Mouse (Mus musculus) layer of hippocampus, postnatal 10 days (tissue): ENCODE measurements around the gene Defb41. TPM values are rescaled to one million over a fixed set of nuclear protein-coding genes. Genes with fewer than 3 reads are reported as not detected.
"Not testable (repeated sequence)": the region's sequence is repeated elsewhere in the genome, so short reads cannot be mapped to it uniquely, and the experiment has no call there.

ENCODE experiments used
- DNase-seq, 2 experiments: peaks; one replicate each; pipeline ENCODE4 v3.0.0; 2021; ENCODE audit warnings: low spot score in 2 of 2
- long read RNA-seq: library from polyadenylated mRNA; stranded (forward); transcript quantifications from one replicate; pipeline ENCODE4 v2.0.0, GENCODE M21; 2023
- total RNA-seq, 2 experiments: library from RNA; stranded (reverse); gene quantifications; 2 replicates each; pipeline ENCODE4 v1.2.3; 2021

Gene Defb41
- total RNA-seq: not detected
- long read RNA-seq: 0 reads

- DNase-seq: no peak
Measured at GRCm38 (mm10) chr1:18265038-18265437, at the start of gene Defb41. Gene Defb41 (minus strand): TSS chr1:18265138.

GRCm38 (mm10) chr1:18308474-18308829 is 43.5 kb upstream of the Defb41 start:
- no peak for DNase-seq

- no peak for DNase-seq
Measured at GRCm38 (mm10) chr1:18307545-18308473, 42.9 kb upstream of the Defb41 start.

GRCm38 (mm10) chr1:18292515-18292914 is 27.6 kb upstream of the Defb41 start:
- DNase-seq: no peak

DNA sequence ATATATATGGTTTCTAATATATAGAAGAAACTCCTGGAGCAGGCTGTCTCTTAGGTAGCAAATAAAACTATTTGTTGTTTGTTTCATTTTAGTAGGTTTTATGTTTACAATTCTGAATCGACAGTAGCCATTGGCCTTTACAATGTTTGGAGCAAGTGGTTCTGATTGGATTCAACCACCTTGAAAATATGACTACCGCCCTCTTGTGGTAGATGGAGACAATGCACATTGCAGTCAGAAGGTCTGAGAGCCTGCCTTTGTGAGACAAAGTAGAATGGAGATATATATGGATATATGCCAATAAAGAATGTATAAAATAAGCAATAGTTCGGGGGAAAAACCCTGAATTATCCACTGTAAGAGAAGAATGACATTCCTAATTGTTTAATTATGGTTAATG is 23.9 kb upstream of the Defb41 start:
- DNase-seq: no peak

- no peak for DNase-seq
Measured at GRCm38 (mm10) chr1:18287371-18287770, 22.4 kb upstream of the Defb41 start.

GRCm38 (mm10) chr1:18271095-18271494 is 6.2 kb upstream of the Defb41 start:
- DNase-seq: no peak

DNA sequence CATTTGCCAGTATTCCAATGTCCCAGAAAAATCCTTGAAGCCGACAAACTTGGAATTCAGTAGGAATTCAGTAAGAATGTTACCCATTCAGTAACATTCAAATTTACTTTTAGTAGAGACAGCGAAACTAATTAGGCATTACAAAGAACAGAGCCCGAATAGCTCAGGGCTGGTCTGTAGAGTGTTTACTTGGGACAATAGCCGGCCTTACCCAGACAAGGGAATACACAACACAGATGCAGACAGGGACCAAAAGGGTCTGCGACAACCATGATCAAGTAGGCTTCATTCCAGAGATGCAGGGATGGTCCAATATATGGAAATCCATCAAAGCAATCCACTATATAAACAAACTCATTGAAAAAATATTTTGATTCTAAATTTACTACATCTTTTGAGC is 3.9 kb upstream of the Defb41 start:
- DNase-seq: no peak

GRCm38 (mm10) chr1:18245801-18246580 is 18.9 kb downstream of the Defb41 start:
- not testable (repeated sequence) for DNase-seq

- DNase-seq: no peak
Measured at GRCm38 (mm10) chr1:18237343-18237742, 27.6 kb downstream of the Defb41 start, which contains the start of gene Defb18. Gene Defb18 (minus strand): TSS chr1:18237443.

DNA sequence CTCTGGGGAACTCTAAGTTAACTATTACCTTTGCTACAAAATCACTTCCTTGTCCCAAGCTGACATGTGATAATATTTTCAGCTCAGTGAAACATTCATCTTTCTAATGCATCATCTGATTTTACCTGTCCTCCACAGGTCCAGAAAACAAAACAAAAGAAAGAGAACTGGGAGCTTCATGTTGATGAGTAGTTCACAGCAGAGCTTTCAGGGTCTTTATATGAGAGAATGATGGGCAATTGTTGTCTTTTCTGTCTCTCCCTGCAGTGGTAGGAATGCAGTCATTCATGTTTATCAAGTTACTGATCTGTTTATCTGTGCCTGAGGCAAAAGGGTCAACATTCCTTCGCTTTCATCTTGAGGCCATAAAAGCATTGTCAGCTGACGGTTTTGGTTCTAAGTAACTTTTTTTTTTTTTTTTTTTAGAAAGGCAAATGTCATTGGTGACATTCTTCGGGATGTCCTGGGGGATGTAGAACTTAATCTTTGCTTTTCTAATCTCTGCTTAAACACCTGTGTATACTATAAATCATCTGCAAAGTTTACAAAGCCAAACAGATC is 41.5 kb downstream of the Defb41 start:
- DNase-seq: no peak

Other genes starting within 250 kb of the Defb41 start
- not detected for gene Crisp4, start 119.2 kb downstream of the Defb41 start, total RNA-seq
- gene Defb18, start 27.7 kb downstream of the Defb41 start, total RNA-seq: not detected